Mouse (Mus musculus): ENCODE data around the gene Hist1h4a. TPM values are rescaled to one million over a fixed set of nuclear protein-coding genes. Genes with fewer than 3 reads are reported as not detected.

The Hist1h4a gene
- polyA plus RNA-seq (2015; fragmentation: Nextera tagmentation; extraction: Ambion mirVana) = 0.52 TPM in 1 of 2 replicates, not detected in the other

GRCm38 (mm10) chr13:23760972-23761864 is at the start of gene Hist1h4a:
Gene Hist1h4a (minus strand): TSS chr13:23761230.

GRCm38 (mm10) chr13:23806422-23807052 is 45.5 kb upstream of the Hist1h4a start, which contains the start of gene Slc17a2:
Gene Slc17a2 (plus strand): TSS chr13:23806993.

GRCm38 (mm10) chr13:23769613-23770012 is 8.6 kb upstream of the Hist1h4a start, which contains the start of gene Trim38:
Gene Trim38 (plus strand): TSS chr13:23769913.

GRCm38 (mm10) chr13:23763586-23764323 is 2.7 kb upstream of the Hist1h4a start, which contains the start of gene Hist1h1a:
Gene Hist1h1a (plus strand): TSS chr13:23763666.

GRCm38 (mm10) chr13:23761871-23762821 is 1.1 kb upstream of the Hist1h4a start, which contains the start of gene Hist1h3a:
Gene Hist1h3a (minus strand): TSS chr13:23762386.

GRCm38 (mm10) chr13:23756790-23757189 is 4.2 kb downstream of the Hist1h4a start, which contains the start of gene Hist1h4b:
Gene Hist1h4b (plus strand): TSS chr13:23757013.

GRCm38 (mm10) chr13:23752067-23752741 is 8.8 kb downstream of the Hist1h4a start, which contains the start of gene Hist1h3b:
Gene Hist1h3b (plus strand): TSS chr13:23752267.

GRCm38 (mm10) chr13:23750839-23751477 is 10.1 kb downstream of the Hist1h4a start, which contains the start of gene Hist1h2ab:
Gene Hist1h2ab (plus strand): TSS chr13:23751126.

GRCm38 (mm10) chr13:23746201-23747080 is 14.6 kb downstream of the Hist1h4a start, which contains the start of gene Hist1h2bb:
Gene Hist1h2bb (plus strand): TSS chr13:23746734.

GRCm38 (mm10) chr13:23745381-23746161 is 15.5 kb downstream of the Hist1h4a start, which contains the start of gene Hist1h3c:
Gene Hist1h3c (minus strand): TSS chr13:23745602.

GRCm38 (mm10) chr13:23738677-23739068 is 22.4 kb downstream of the Hist1h4a start, which contains the start of gene Hist1h1c:
Gene Hist1h1c (plus strand): TSS chr13:23738808.

Small RNA genes lying within 50 kb of the gene (microRNA-seq; reads per million reads assigned to microRNA genes)
- gene Gm44314 (ENCODE audit: borderline replicate concordance, insufficient number of aligned reads) (not detected), gene Gm44484 (ENCODE audit: borderline replicate concordance, insufficient number of aligned reads) (not detected)

Other genes starting within 250 kb of the Hist1h4a start
- gene Hist1h4h, start 230.2 kb downstream of the Hist1h4a start, polyA plus RNA-seq (2015; fragmentation: Nextera tagmentation; extraction: Ambion mirVana) = 11.5 and 11.7 TPM in 2 replicates
- gene Hist1h2af, start 227.3 kb downstream of the Hist1h4a start, polyA plus RNA-seq (2015; fragmentation: Nextera tagmentation; extraction: Ambion mirVana) = 3.9 and 7.2 TPM in 2 replicates
- 1.4 and 1.9 TPM in 2 replicates for gene Hist1h3g, start 225.8 kb downstream of the Hist1h4a start, polyA plus RNA-seq (2015; fragmentation: Nextera tagmentation; extraction: Ambion mirVana)
- 0.24 and 0.48 TPM in 2 replicates for gene Hist1h2bh, start 217.8 kb downstream of the Hist1h4a start, polyA plus RNA-seq (2015; fragmentation: Nextera tagmentation; extraction: Ambion mirVana)
- gene Hist1h3f, start 217.2 kb downstream of the Hist1h4a start, polyA plus RNA-seq (2015; fragmentation: Nextera tagmentation; extraction: Ambion mirVana) = 0.75 and 0.84 TPM in 2 replicates
- gene Hist1h4f, start 209.6 kb downstream of the Hist1h4a start, polyA plus RNA-seq (2015; fragmentation: Nextera tagmentation; extraction: Ambion mirVana) = not detected in 2 replicates
- gene Hist1h1d, start 208.0 kb downstream of the Hist1h4a start, polyA plus RNA-seq (2015; fragmentation: Nextera tagmentation; extraction: Ambion mirVana) = 0.26 and 0.41 TPM in 2 replicates
- 3.7 and 4.0 TPM in 2 replicates for gene Hist1h3e, start 198.9 kb downstream of the Hist1h4a start, polyA plus RNA-seq (2015; fragmentation: Nextera tagmentation; extraction: Ambion mirVana)
- gene Hist1h2ae, start 190.0 kb downstream of the Hist1h4a start, polyA plus RNA-seq (2015; fragmentation: Nextera tagmentation; extraction: Ambion mirVana) = 38.1 and 43.6 TPM in 2 replicates
- 2.6 and 5.2 TPM in 2 replicates for gene Hist1h2bg, start 189.8 kb downstream of the Hist1h4a start, polyA plus RNA-seq (2015; fragmentation: Nextera tagmentation; extraction: Ambion mirVana)
- gene Hist1h2bf, start 187.0 kb downstream of the Hist1h4a start, polyA plus RNA-seq (2015; fragmentation: Nextera tagmentation; extraction: Ambion mirVana) = 0.86 and 1.0 TPM in 2 replicates
- 0.74 and 1.1 TPM in 2 replicates for gene Hist1h2ad, start 186.8 kb downstream of the Hist1h4a start, polyA plus RNA-seq (2015; fragmentation: Nextera tagmentation; extraction: Ambion mirVana)
- 1.9 and 2.4 TPM in 2 replicates for gene Hist1h3d, start 185.5 kb downstream of the Hist1h4a start, polyA plus RNA-seq (2015; fragmentation: Nextera tagmentation; extraction: Ambion mirVana)
- 48.4 and 56.4 TPM in 2 replicates for gene Hist1h4d, start 179.6 kb downstream of the Hist1h4a start, polyA plus RNA-seq (2015; fragmentation: Nextera tagmentation; extraction: Ambion mirVana)
- 1.3 and 1.7 TPM in 2 replicates for gene Hist1h2be, start 140.1 kb downstream of the Hist1h4a start, polyA plus RNA-seq (2015; fragmentation: Nextera tagmentation; extraction: Ambion mirVana)
- 13.4 and 14.3 TPM in 2 replicates for gene Hist1h1e, start 138.7 kb downstream of the Hist1h4a start, polyA plus RNA-seq (2015; fragmentation: Nextera tagmentation; extraction: Ambion mirVana)
- 0.62 and 1.6 TPM in 2 replicates for gene Hist1h2ac, start 77.3 kb downstream of the Hist1h4a start, polyA plus RNA-seq (2015; fragmentation: Nextera tagmentation; extraction: Ambion mirVana)
- 173 and 221 TPM in 2 replicates for gene Hist1h2bc, start 77.0 kb downstream of the Hist1h4a start, polyA plus RNA-seq (2015; fragmentation: Nextera tagmentation; extraction: Ambion mirVana)
- not detected in 2 replicates for gene Hist1h1t, start 65.4 kb downstream of the Hist1h4a start, polyA plus RNA-seq (2015; fragmentation: Nextera tagmentation; extraction: Ambion mirVana)
- 3.9 and 5.8 TPM in 2 replicates for gene Hist1h4c, start 62.8 kb downstream of the Hist1h4a start, polyA plus RNA-seq (2015; fragmentation: Nextera tagmentation; extraction: Ambion mirVana)
- gene Hfe, start 50.4 kb downstream of the Hist1h4a start, polyA plus RNA-seq (2015; fragmentation: Nextera tagmentation; extraction: Ambion mirVana) = 27.9 and 33.6 TPM in 2 replicates
- 137 and 180 TPM in 2 replicates for gene Hist1h1c, start 22.4 kb downstream of the Hist1h4a start, polyA plus RNA-seq (2015; fragmentation: Nextera tagmentation; extraction: Ambion mirVana)
- 1.2 and 1.4 TPM in 2 replicates for gene Hist1h3c, start 15.6 kb downstream of the Hist1h4a start, polyA plus RNA-seq (2015; fragmentation: Nextera tagmentation; extraction: Ambion mirVana)
- 0.84 and 0.95 TPM in 2 replicates for gene Hist1h2bb, start 14.5 kb downstream of the Hist1h4a start, polyA plus RNA-seq (2015; fragmentation: Nextera tagmentation; extraction: Ambion mirVana)
- 18.1 and 21.8 TPM in 2 replicates for gene Hist1h2ab, start 10.1 kb downstream of the Hist1h4a start, polyA plus RNA-seq (2015; fragmentation: Nextera tagmentation; extraction: Ambion mirVana)
- gene Hist1h3b, start 9.0 kb downstream of the Hist1h4a start, polyA plus RNA-seq (2015; fragmentation: Nextera tagmentation; extraction: Ambion mirVana) = 2.5 and 3.1 TPM in 2 replicates
- gene Hist1h4b, start 4.2 kb downstream of the Hist1h4a start, polyA plus RNA-seq (2015; fragmentation: Nextera tagmentation; extraction: Ambion mirVana) = 0.50 and 1.1 TPM in 2 replicates
- gene Hist1h3a, start 1.2 kb upstream of the Hist1h4a start, polyA plus RNA-seq (2015; fragmentation: Nextera tagmentation; extraction: Ambion mirVana) = 1.1 and 1.8 TPM in 2 replicates
- gene Hist1h1a, start 2.4 kb upstream of the Hist1h4a start, polyA plus RNA-seq (2015; fragmentation: Nextera tagmentation; extraction: Ambion mirVana) = 1.2 and 1.8 TPM in 2 replicates
- 0.12 TPM in 1 of 2 replicates, not detected in the other for gene Trim38, start 8.7 kb upstream of the Hist1h4a start, polyA plus RNA-seq (2015; fragmentation: Nextera tagmentation; extraction: Ambion mirVana)
- 1.1 and 1.3 TPM in 2 replicates for gene Slc17a2, start 45.8 kb upstream of the Hist1h4a start, polyA plus RNA-seq (2015; fragmentation: Nextera tagmentation; extraction: Ambion mirVana)
- gene Slc17a3, start 78.2 kb upstream of the Hist1h4a start, polyA plus RNA-seq (2015; fragmentation: Nextera tagmentation; extraction: Ambion mirVana) = 0.33 and 0.57 TPM in 2 replicates
- gene Slc17a1, start 106.5 kb upstream of the Hist1h4a start, polyA plus RNA-seq (2015; fragmentation: Nextera tagmentation; extraction: Ambion mirVana) = 0.49 TPM in 1 of 2 replicates, not detected in the other
- 0.63 and 1.5 TPM in 2 replicates for gene Slc17a4, start 153.8 kb upstream of the Hist1h4a start, polyA plus RNA-seq (2015; fragmentation: Nextera tagmentation; extraction: Ambion mirVana)
- gene Hist1h2ba, start 172.9 kb upstream of the Hist1h4a start, polyA plus RNA-seq (2015; fragmentation: Nextera tagmentation; extraction: Ambion mirVana) = not detected in 2 replicates
- not detected in 2 replicates for gene Hist1h2aa, start 173.2 kb upstream of the Hist1h4a start, polyA plus RNA-seq (2015; fragmentation: Nextera tagmentation; extraction: Ambion mirVana)
- gene Scgn, start 230.0 kb upstream of the Hist1h4a start, polyA plus RNA-seq (2015; fragmentation: Nextera tagmentation; extraction: Ambion mirVana) = 1.8 and 1.9 TPM in 2 replicates